Mouse (Mus musculus) kidney, adult 9 months (tissue): ENCODE results near the gene Stxbp1.

Experiments
- DNase-seq: peaks from one replicate; pipeline ENCODE4 v3.0.0; 2022

Stxbp1 gene

DNA sequence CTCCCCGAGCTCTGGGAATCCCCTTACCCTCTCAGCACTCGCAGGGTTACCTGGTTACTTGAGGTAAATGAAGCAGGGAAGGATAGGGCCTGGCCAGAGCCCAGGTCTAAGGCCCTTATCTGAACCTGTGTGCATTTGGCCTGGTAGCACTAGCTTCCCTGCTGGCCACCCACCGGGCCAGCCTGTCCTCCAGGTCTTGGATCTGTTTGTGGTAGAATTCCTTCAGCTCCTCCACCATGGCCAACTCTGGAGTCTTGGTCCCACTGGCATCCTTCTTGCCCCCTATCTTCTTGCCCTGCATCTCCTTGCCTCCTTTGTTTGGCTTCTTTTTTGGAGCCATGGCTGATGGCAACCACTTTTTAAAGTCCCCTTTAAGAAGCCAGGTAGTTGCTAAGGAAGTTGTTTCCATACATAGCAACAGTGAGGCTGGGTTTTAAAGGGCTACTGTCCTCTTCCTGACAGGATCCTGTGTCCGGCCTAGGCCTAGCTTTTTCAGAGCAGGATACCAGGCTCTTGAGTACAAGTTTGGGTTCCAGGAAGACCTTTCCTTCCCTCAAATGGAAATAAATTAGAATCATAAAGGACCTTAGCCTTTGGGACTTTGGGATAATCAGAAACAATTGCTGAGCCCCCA lies 62.9 kb downstream of the Stxbp1 start, which contains the start of gene Cfap157:
Cfap157 (minus strand) TSS at position 381 of the 634 bp plus-strand sequence.
- DNase-seq: peak; percentile 46

DNA sequence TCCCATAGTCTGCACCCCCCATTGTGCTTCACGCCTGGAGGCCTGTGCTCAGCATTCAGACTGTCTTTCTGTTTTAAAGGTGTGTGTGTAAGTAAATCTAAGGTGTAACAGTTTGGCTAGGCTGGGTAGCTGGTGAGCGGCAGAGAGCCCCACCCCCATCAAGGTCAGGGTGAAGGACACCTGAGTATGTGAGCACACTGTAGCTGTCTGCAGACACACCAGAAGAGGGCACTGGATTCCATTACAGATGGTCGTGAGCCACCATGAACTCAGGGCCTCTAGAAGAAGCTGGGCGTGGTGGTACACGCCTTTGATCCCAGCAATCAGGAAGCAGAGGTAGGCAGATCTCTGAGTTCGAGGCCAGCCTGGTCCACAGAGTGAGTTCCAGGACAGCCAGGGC lies 65.3 kb downstream of the Stxbp1 start:
- no peak for DNase-seq

DNA sequence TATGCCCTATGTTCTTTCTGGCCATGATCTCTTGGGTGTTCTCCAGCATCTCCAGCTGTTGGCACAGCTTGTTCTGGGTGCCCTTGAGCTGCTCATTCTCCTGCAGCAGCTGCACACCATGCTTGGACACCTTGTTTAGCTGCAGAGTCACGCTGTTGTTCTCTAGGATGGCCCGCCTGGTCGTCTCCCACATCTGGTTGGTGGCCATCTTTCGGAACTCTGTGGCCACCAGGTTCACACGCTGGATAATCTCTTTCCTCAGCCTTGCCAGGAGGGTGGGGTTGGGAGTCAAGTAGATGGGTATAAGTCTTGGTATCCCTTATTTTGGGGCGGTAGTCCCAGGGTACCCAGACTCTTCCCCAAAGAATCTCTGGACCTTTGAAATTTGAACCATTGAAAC lies 67.3 kb downstream of the Stxbp1 start:
- DNase-seq: no peak

DNA sequence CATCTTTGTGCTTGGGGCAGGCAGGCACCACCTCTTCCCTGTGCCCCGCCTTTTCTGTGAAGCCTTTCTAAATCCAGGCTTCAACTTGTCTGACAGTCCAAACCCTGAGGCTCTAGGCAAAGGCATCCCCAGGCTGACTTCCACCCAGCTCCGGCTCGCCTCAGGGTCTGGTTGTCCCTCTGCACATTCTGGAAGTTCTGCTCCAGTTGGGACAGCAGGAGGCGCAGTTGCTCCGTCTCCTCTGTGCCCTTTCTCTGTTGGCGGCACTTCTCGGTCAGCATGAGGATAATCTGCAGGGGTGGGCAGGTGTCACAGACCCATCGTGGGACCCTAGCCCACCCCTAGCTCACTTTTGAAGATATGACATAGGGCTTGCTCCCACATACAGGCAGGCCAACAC lies 67.9 kb downstream of the Stxbp1 start:
- DNase-seq: peak; percentile 55

DNA sequence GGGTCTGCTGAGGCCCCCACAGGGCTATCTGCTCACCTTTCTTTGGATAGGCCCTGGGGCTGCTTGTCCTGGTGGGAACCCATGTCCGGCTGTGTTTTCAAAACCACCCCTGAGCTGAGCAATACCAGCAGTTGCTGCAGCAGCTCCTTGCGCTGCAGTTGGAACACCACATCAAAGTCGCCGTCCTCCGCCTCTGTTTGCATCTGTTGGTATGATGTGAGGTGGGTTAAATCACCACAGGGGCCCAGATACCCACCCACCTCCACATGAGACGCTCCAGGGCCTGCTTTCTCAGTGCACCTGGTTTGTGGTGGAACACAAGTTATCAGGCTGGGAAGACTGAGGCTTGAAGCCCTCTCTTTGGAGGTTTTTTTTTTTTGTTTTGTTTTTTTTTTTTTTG lies 69.0 kb downstream of the Stxbp1 start:
- no peak for DNase-seq

DNA sequence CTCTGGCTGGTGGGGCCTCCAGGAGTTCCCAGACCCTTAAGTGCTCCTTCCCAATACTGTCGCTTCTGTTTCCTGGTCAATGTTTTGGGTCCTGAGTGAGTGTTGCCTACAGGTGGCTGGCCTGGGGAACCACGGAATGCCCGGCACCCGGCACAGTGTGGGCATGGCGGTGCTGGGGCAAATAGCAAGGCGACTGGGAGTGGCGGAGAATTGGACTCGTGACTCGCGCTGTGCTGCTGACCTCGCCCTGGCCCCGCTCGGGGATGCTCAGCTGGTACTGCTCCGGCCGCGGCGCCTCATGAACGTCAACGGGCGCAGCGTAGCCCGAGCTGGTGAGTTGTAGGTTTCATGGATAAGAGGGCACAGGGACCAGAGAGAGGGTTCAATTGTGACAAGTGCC lies 70.9 kb downstream of the Stxbp1 start:
- no peak for DNase-seq

DNA sequence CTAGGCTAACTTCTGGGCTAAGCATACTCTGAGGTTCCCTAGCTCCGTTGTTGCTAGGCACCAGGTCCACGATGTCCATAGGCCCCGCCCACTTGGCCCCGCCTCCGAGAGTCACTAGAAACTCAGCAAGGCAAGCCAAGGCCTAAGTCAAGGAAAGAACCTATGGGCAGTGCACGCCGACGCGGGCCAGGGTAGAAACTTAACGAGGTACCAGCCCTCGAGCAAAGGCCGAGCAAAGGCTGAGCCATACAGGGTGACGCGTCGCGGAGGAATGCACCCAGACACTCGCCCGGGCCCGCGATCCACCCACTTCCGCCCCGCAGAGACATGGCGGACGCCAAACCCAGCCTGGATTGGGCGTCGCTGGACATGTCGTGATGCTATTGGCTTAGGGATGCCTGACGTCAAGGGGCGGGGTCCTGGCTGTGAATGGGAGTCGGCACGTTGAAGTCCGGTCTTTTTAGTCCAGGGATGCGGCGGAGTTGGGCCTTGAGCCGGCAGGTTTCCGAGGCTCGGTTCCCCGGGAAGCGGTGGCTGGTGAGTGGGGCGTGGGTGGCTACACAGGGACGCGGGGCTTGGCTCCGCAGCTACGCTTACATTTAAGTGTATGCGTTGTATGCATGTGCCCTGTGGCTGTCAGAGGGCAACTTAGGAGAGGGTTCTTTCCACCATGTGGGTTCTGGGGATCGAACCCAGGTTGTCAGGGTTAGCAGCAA lies 71.5 kb downstream of the Stxbp1 start, which contains the start of the genes Ttc16 and Ptrh1:
Ttc16 (minus strand) TSS at position 275 of the 716 bp plus-strand sequence.
Ptrh1 (plus strand) TSS at position 428 of the 716 bp plus-strand sequence.
- DNase-seq: peak; percentile 99

DNA sequence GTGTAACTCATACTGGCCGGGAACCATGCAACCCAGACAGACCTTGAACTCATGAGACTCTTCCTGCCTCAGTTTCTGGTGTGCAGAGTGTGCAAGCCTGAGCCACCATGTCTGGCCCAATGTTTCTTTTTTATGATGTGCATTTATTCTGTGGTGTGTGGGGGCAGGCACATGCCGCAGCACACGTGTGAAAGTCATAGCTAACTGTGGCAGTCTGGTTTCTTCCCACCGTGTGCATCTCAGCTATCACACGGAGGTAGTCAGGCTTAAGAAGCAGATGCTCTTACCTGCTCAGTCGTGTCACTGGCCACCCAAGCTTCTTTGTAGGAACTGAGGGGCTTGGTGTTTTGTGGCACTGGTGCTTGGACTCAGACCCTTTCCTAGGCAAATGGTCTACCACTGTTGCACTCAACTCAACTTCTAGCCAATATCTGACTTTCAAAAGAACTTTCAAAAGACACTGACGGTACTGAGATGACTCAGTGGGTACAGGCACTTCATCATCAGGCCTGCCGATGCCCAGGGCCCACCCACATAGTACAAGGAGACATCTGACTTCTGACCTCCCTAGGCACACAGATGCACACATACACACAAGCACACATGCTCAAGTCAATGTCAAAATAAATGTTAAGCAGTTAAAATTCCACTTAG lies 74.3 kb downstream of the Stxbp1 start:
- no peak for DNase-seq

DNA sequence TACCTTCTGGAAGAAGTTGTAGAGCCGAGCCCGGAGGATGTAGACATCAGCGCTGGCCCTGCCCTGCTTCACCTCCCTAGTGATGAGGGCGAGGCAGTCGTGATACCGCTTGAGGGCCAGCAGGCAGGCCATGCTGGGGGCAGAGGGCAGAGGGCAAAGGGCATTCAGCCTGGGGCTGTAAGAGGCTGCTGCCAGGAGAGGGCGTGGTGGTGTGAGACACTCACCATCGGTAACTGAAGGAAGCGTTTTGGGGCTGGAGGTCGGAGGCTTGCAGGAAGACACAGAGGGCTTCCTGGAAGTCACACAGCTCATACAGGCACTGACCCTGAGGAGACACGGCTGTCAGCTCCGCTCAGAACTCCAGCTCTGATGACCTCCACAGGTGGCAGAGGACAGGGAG lies 75.2 kb downstream of the Stxbp1 start:
- DNase-seq: peak; percentile 65

DNA sequence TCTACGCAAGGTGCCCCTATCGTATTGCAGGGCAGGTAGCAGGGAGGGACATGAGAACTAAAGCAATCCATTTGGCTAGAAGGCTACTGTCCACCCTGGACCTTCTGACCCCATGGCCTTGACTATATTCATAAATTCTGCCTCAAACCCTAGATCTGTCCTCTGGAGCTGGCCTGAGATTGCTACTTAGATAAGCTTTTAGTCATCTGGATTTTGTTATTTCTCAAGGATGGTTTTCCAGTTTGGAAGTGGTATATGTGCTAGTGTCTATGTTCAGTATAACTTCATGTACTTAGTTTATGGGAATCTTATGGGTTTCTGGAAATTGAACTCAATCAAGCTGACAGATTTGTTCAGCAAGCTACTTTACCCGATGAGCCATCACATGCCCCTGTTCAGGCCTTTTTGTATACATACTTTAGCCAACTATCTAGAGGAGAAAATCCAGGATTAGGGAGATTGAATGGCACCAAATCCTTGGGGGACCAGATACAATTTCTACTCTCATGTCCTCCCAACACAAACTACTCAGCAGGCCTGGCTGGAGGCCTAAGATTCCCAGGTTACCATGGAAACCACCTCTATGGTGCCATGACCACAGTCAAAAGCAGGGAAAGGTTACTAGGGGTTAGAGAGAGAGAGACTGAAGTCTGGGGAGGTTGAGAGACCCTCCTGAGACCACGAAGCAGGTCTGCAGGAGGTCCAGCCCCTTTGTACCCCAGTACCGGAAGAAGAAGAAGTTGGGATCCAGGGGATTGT lies 77.5 kb downstream of the Stxbp1 start:
- DNase-seq: no peak

DNA sequence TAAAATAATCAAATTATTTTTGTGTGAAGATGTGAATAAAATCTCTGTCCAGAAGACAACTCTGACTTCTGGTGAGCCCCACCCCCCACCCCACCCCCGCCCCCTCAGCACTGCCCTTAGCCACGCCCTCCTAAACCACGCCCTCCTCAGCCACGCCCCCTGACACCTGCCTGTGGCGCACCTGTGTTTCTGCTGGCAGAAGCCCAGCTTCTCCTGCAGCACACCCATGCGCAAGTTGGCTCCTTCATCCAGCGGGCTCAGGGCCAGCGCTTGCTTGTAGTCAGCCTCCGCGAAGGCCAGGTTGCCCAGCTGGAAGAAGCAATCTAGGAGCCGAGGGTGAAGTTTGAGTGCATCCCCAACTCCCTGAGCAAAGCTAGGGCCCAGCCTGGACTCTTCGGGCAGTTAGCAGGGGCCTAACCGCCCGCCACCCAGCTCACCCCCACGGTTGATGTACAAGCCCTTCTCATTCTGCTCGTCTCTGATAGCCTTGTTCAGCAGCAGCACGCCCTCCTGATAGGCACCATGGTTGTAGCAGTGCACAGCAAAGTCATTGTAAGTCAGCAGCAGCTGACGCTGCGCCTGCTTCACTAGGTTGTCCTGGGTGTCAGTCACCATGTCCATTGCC lies 78.3 kb downstream of the Stxbp1 start:
- peak; percentile 61 for DNase-seq

DNA sequence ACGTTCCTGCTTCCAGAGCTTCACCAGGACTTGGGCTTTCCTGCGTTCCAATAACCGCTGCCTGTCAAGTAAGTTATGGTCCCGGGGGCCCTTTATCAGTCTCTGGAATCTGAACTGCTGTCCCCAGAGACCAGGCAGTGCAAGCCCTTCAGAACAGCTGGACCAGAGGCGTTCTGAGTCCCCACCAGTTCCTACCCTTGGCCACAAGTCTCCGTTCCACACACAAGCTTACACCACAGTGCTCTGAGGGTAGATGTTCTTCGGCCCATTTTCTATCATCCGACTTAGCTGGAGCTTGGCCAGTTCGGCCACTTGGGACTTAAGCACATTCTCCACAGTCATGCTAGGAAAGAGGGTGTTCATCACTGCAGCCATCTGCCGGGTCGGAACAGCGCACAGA lies 79.8 kb downstream of the Stxbp1 start:
- no peak for DNase-seq

DNA sequence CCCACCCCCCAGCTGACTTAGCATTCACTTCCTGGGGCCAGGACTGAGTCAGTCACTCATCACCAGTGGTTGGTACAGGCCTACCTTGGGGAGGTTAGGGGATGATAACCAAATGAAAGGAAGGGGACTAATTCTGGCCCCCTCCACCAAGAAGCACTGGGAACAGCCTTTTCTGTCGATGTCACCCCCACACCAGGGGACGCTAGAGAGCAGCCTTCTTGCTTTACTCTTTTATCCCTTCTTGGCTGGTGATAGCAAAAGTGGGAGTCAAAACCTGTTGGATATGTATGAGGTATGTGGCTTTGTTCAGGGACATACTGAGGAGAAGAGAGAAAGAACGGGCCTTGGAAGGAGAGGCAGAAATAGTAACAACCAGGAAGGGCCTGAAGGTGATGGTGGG lies 83.7 kb downstream of the Stxbp1 start:
- no peak for DNase-seq

DNA sequence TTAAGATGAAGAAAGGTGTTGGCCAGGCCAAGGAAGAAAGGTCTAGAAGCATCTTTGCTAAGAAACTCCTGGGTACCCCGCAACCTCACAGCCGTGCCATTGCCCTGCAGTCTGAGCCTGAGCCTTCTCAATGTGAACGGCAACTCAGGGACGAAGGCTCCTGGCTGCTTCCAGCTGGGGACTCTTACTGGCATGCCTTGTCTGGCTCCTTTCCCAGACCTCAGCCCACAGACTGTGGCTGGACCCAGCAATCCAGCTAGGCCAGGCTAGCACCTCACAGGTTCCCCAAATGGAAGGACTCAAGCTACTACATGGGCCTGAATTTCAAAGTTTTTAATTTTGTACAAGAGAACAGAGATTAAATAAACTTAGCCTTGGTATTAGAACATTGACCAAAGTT lies 85.2 kb downstream of the Stxbp1 start:
- no peak for DNase-seq

DNA sequence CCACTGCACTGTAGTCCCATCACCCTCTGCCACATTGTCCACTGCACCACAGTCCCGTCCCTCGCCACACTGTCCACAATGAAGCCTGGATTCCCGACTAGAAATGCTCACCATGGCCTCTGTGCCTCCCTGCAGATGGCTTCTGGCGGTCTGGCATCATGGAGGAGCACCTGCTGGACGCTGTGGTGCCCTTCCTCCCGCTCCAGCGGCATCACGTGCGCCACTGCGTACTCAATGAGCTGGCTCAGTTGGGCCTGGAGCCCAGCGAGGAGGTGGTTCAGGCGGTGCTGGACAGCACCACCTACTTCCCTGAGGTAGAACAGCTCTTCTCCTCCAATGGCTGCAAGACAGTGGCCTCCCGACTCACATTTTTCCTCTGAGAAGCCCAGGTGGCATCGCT lies 85.7 kb downstream of the Stxbp1 start:
- DNase-seq: no peak

DNA sequence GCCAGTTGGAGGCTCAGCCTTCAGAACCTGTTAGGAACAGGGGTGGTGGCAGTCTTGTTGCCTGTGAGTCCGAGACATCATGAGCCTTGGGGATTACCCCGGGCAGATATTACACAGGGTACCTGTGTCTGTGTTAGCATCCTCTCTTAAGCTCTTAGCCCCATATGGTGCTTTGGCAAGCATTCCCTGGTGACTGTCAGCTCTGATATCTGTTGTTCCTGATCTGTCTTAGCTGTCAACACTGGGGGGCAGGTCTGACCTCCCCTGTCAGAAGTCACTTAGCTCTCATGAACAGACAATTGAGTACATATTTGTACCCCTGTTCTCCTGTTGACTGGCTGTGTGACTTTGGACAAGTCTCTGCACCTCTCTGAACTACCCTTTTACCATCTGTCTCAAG lies 88.0 kb downstream of the Stxbp1 start:
- DNase-seq: no peak

DNA sequence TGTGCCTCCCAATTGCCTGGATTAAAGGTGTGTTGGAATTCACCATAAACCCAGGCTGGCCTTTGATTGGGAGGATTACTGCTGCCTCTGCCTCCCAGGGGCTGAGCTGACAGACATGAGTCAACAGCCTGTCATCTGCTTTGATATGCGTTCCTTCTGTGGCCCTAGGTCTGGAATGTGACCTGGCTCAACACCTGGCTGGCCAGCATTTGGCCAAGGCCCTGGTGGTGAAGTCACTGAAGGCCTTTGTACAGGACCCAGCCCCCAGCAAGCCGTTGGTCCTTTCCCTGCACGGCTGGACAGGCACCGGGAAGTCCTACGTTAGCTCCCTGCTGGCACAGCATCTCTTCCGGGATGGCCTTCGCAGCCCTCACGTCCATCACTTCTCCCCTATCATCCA lies 88.5 kb downstream of the Stxbp1 start:
- peak; percentile 53 for DNase-seq

DNA sequence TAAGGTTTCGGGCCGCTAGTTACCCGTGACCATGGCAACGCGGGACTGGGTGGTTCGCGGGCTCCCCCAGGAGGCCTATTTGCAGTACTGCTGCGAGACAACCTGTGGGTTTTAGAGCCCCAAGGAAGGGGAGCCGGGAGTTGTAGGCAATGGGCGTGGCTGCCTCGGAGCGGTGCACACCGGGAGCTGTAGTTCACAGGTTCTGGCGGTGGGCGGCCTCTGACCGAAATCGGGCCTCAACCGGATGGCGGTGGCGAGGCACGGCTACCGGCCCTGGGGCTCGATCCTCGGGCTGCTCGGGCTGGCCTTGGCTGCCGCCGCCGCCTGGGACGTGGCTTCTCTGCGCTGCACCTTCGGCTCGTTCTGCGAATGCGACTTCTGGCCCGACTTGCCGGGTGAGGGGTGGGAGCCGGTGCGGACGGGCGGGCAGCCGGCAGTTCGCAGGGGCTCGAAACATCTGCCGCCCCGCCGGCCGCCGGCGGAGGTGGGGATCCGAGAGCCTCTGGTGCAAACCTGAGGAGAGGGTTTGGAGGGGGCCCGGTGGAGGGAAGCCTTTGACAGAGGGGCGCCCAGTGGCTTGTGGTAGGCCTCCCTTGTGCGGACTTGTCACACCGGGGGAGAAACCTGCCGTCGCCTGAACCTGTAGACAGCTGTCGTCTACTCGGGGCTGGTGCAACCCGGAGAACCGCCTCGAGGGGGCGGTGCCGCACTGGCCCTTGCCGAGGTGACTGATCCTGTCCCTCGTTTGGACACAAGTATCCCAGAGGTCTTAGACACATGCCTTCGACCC lies 89.8 kb downstream of the Stxbp1 start, which contains the start of gene Tor2a:
Tor2a (plus strand) TSS at position 179 of the 790 bp plus-strand sequence.
- DNase-seq: peak; percentile 99

DNA sequence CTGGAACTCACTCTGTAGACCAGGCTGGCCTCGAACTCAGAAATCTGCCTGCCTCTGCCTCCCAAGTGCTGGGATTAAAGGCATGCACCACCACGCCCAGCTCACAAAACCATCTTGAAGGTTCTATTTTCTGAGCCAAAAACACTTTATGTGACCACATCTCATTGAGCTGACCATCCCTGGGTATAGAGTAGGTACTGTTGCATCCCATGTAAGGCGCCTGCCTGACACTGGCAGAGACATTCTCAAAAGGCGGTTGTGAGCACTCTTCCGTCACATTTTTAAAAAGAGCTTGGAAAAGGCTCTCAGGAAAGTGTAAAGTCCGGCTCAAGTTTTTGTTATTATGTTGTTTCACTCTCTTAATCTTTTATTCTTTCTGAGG lies 90.4 kb downstream of the Stxbp1 start:
- no peak for DNase-seq

DNA sequence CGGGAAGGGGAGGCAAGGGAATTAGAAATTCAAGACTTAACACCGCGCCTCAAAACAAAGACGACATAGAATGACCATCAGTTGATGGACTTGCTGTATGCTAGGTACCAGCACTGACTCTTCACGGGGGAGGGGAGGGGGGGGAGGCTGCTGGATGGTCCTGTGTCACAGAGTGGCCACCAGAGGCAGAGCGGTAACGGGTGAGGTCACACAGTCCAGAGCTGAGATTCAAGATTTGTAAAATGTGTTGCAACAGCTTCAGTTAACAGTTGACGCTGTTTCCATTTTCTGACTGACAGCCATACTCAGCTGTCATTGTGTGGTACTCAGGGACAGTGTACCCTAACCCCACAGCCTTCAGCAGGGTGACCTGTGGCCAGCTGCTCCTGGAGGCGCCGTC lies 94.9 kb downstream of the Stxbp1 start:
- no peak for DNase-seq

DNA sequence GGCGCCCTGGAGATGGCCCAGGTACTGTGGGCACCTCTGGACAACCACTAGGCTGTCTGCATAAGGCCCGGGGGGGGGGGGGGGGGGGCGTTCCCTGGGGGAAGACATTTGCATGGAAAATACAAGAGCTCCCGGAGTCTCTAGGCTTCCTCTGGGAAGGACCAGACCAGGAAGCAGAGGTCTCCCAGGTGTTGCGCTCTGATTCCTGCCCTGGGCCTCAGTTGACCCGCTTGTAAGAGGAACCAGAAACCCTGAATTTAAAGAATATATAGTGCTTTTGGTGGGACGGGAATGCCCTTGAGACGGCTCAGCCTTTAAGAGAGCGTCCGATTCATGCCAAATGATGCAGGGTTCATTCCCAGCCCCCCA lies 95.4 kb downstream of the Stxbp1 start:
- no peak for DNase-seq
